Mouse (Mus musculus): ENCODE measurements around the gene Pparg. TPM values are rescaled to one million over a fixed set of nuclear protein-coding genes. Genes with fewer than 3 reads are reported as not detected.

The Pparg gene
- total RNA-seq, 2 experiments from 2014 or later, result 7.6 to 9.5 TPM

- DNase-seq, result no peak
These were observed 150.7 kb downstream of the Pparg start for GRCm38 (mm10) chr6:115511447-115511846.

GRCm38 (mm10) chr6:115513207-115513606 is 152.5 kb downstream of the Pparg start:
- no peak for DNase-seq

GRCm38 (mm10) chr6:115517904-115518303 is 157.2 kb downstream of the Pparg start:
- DNase-seq, result no peak

- DNase-seq, result no peak
These were observed 157.6 kb downstream of the Pparg start for GRCm38 (mm10) chr6:115518352-115518751.

GRCm38 (mm10) chr6:115519275-115519699 is 158.5 kb downstream of the Pparg start:
- DNase-seq, result no peak

GRCm38 (mm10) chr6:115521923-115522322 is 161.2 kb downstream of the Pparg start:
- no peak for DNase-seq

- DNase-seq, result no peak
These were observed 162.0 kb downstream of the Pparg start for GRCm38 (mm10) chr6:115522691-115523146.

GRCm38 (mm10) chr6:115523201-115523600 is 162.4 kb downstream of the Pparg start:
- peak; percentile 30 for DNase-seq

- no peak for DNase-seq
These were observed 163.8 kb downstream of the Pparg start for GRCm38 (mm10) chr6:115524449-115524990.

- no peak for DNase-seq
These were observed 166.7 kb downstream of the Pparg start for GRCm38 (mm10) chr6:115527418-115527817.

GRCm38 (mm10) chr6:115528372-115528771 is 167.6 kb downstream of the Pparg start:
- no peak for DNase-seq

GRCm38 (mm10) chr6:115534617-115535016 is 173.9 kb downstream of the Pparg start:
- DNase-seq, result peak; percentile 57

- no peak for DNase-seq
These were observed 175.4 kb downstream of the Pparg start for GRCm38 (mm10) chr6:115536169-115536568.

- peak; percentile 90 for DNase-seq
These were observed 178.1 kb downstream of the Pparg start for GRCm38 (mm10) chr6:115538645-115539429.

Other genes with a start within 250 kb of the Pparg start
- 1 to 10 TPM; 3.2 to 4.0 TPM for gene Syn2, start 226.0 kb upstream of the Pparg start, total RNA-seq (2021)
- not detected for gene Gm17482, start 133.6 kb upstream of the Pparg start, total RNA-seq (2021)
- gene Timp4, start 108.7 kb upstream of the Pparg start, total RNA-seq (2021), result 1 to 10 TPM; 1.3 to 2.2 TPM
- gene Tsen2, start 183.7 kb downstream of the Pparg start, total RNA-seq (2021), result 10 to 100 TPM; 10.1 to 11.3 TPM
- gene Mkrn2os, start 231.6 kb downstream of the Pparg start, total RNA-seq (2021), result under 1 TPM in 1 of 2 experiments, not detected in 1; 0.17 TPM
- 10 to 100 TPM; 26.1 to 26.8 TPM for gene Mkrn2, start 241.0 kb downstream of the Pparg start, total RNA-seq (2021)